Mouse (Mus musculus): ENCODE results near the gene Hoxc4. TPM values are rescaled to one million over a fixed set of nuclear protein-coding genes. Genes with fewer than 3 reads are reported as not detected.

Hoxc4 gene
- polyA plus RNA-seq, 1 experiment from 2014 or later = not detected

- no peaks in the 10 kb centered on the region for H3K36me3 ChIP-seq (ENCODE audit: control insufficient read depth, insufficient read depth, low read length)
- no peak overlapping the region for H3K4me3 ChIP-seq (ENCODE audit: low read depth, low read length)
- H3K27ac ChIP-seq (ENCODE audit: low read length) = no peak overlapping the region
- no peaks in the 10 kb centered on the region for H3K9me3 ChIP-seq (replicated peaks; ENCODE audit: control insufficient read depth, low read length, poor library complexity, severe bottlenecking)
- H3K9ac ChIP-seq (ENCODE audit: low read depth, low read length) = no peak overlapping the region
- no peaks in the 10 kb centered on the region for H3K4me1 ChIP-seq (ENCODE audit: control insufficient read depth, insufficient read depth, low read length)
- WGBS = 69% methylated on average over 2 of the region's 2 CpGs
- H3K27me3 ChIP-seq (ENCODE audit: control insufficient read depth, insufficient read depth, low read depth, low read length) = peaks cover 17% of the 10 kb centered on the region
- no peak for ATAC-seq
- no peak overlapping the region for H3K4me2 ChIP-seq (ENCODE audit: low read length)
Observed at GRCm38 (mm10) chr15:103077673-103078072, 58.9 kb downstream of the Hoxc4 start.

- ATAC-seq = no peak
- H3K27me3 ChIP-seq (ENCODE audit: control insufficient read depth, insufficient read depth, low read depth, low read length) = peaks cover 50% of the 10 kb centered on the region
Observed at GRCm38 (mm10) chr15:103082622-103083021, 63.9 kb downstream of the Hoxc4 start.

GRCm38 (mm10) chr15:103083598-103083997 is 64.9 kb downstream of the Hoxc4 start:
- Histone ChIP-seq H3K27me3 (ENCODE audit: control insufficient read depth, insufficient read depth, low read depth, low read length) (peaks cover 59% of the 10 kb centered on the region), H3K9ac (ENCODE audit: low read depth, low read length) (no peak overlapping the region), H3K4me2 (ENCODE audit: low read length) (no peak overlapping the region), H3K4me3 (ENCODE audit: low read depth, low read length) (no peak overlapping the region), H3K9me3 (replicated peaks; ENCODE audit: control insufficient read depth, low read length, poor library complexity, severe bottlenecking) (no peaks in the 10 kb centered on the region), H3K27ac (ENCODE audit: low read length) (no peak overlapping the region), H3K4me1 (ENCODE audit: control insufficient read depth, insufficient read depth, low read length) (peaks cover 16% of the 10 kb centered on the region), H3K36me3 (ENCODE audit: control insufficient read depth, insufficient read depth, low read length) (no peaks in the 10 kb centered on the region)
- ATAC-seq = no peak
- 94% methylated on average over 1 of the region's 1 CpGs for WGBS

More at GRCm38 (mm10) chr15:103082622-103083021, 63.9 kb downstream of the Hoxc4 start:
- Histone ChIP-seq H3K27ac (ENCODE audit: low read length) (no peak overlapping the region), H3K4me3 (ENCODE audit: low read depth, low read length) (no peak overlapping the region), H3K36me3 (ENCODE audit: control insufficient read depth, insufficient read depth, low read length) (no peaks in the 10 kb centered on the region), H3K4me2 (ENCODE audit: low read length) (no peak overlapping the region), H3K4me1 (ENCODE audit: control insufficient read depth, insufficient read depth, low read length) (peaks cover 16% of the 10 kb centered on the region), H3K9ac (ENCODE audit: low read depth, low read length) (no peak overlapping the region), H3K9me3 (replicated peaks; ENCODE audit: control insufficient read depth, low read length, poor library complexity, severe bottlenecking) (no peaks in the 10 kb centered on the region)
- 59% methylated on average over 4 of the region's 4 CpGs for WGBS

GRCm38 (mm10) chr15:103084944-103085343 is 66.2 kb downstream of the Hoxc4 start:
- H3K9me3 ChIP-seq (replicated peaks; ENCODE audit: control insufficient read depth, low read length, poor library complexity, severe bottlenecking) = no peaks in the 10 kb centered on the region
- no peak for ATAC-seq
- 67% methylated on average over 1 of the region's 1 CpGs for WGBS

GRCm38 (mm10) chr15:103085831-103086671 is 67.3 kb downstream of the Hoxc4 start:
- ATAC-seq = peak; percentile 48; the same call in 1 of the 2 replicates
- Histone ChIP-seq H3K36me3 (ENCODE audit: control insufficient read depth, insufficient read depth, low read length) (no peaks in the 10 kb centered on the region), H3K27ac (ENCODE audit: low read length) (no peak overlapping the region), H3K9ac (ENCODE audit: low read depth, low read length) (peak overlapping the region; percentile 55), H3K4me3 (ENCODE audit: low read depth, low read length) (peak overlapping the region; percentile 31), H3K9me3 (replicated peaks; ENCODE audit: control insufficient read depth, low read length, poor library complexity, severe bottlenecking) (no peaks in the 10 kb centered on the region), H3K4me1 (ENCODE audit: control insufficient read depth, insufficient read depth, low read length) (peaks cover 16% of the 10 kb centered on the region), H3K4me2 (ENCODE audit: low read length) (peak overlapping the region; percentile 68), H3K27me3 (ENCODE audit: control insufficient read depth, insufficient read depth, low read depth, low read length) (peaks cover 80% of the 10 kb centered on the region)
- WGBS = 1% methylated on average over 61 of the region's 61 CpGs

More at GRCm38 (mm10) chr15:103084944-103085343, 66.2 kb downstream of the Hoxc4 start:
- peaks cover 16% of the 10 kb centered on the region for H3K4me1 ChIP-seq (ENCODE audit: control insufficient read depth, insufficient read depth, low read length)
- no peak overlapping the region for H3K4me3 ChIP-seq (ENCODE audit: low read depth, low read length)
- peaks cover 69% of the 10 kb centered on the region for H3K27me3 ChIP-seq (ENCODE audit: control insufficient read depth, insufficient read depth, low read depth, low read length)
- H3K36me3 ChIP-seq (ENCODE audit: control insufficient read depth, insufficient read depth, low read length) = no peaks in the 10 kb centered on the region
- H3K27ac ChIP-seq (ENCODE audit: low read length) = no peak overlapping the region
- no peak overlapping the region for H3K4me2 ChIP-seq (ENCODE audit: low read length)
- H3K9ac ChIP-seq (ENCODE audit: low read depth, low read length) = no peak overlapping the region

MicroRNA genes within 50 kb of the gene (microRNA counts, 519-probe panel; counts per million panel counts)
- microRNA mmu-miR-615-3p = 386 counts per million, percentile 18 among the panel's probes with 10 or more counts
- microRNA mmu-miR-615-5p = 386 counts per million, percentile 18 among the panel's probes with 10 or more counts

Small RNAs within 50 kb of the gene (microRNA-seq; reads per million reads assigned to microRNA genes)
- gene Mir196a-2 (1.2 reads per million), gene Mir615 (34.5 reads per million, percentile 42 among the genes with 10 or more reads in this experiment)

Other genes with a start within 250 kb of the Hoxc4 start
- gene Hoxc13, start 97.8 kb upstream of the Hoxc4 start, polyA plus RNA-seq (2015; fragmentation: Nextera tagmentation; extraction: Ambion mirVana) = not detected in 2 replicates
- not detected in 2 replicates for gene Hoxc12, start 82.2 kb upstream of the Hoxc4 start, polyA plus RNA-seq (2015; fragmentation: Nextera tagmentation; extraction: Ambion mirVana)
- gene Hoxc11, start 64.5 kb upstream of the Hoxc4 start, polyA plus RNA-seq (2015; fragmentation: Nextera tagmentation; extraction: Ambion mirVana) = not detected in 2 replicates
- not detected in 2 replicates for gene Hoxc10, start 52.1 kb upstream of the Hoxc4 start, polyA plus RNA-seq (2015; fragmentation: Nextera tagmentation; extraction: Ambion mirVana)
- gene Hoxc5, start 51.5 kb upstream of the Hoxc4 start, polyA plus RNA-seq (2015; fragmentation: Nextera tagmentation; extraction: Ambion mirVana) = 0.22 TPM in 1 of 2 replicates, not detected in the other
- gene Hoxc9, start 42.5 kb upstream of the Hoxc4 start, polyA plus RNA-seq (2015; fragmentation: Nextera tagmentation; extraction: Ambion mirVana) = not detected in 2 replicates
- not detected in 2 replicates for gene Hoxc8, start 28.3 kb upstream of the Hoxc4 start, polyA plus RNA-seq (2015; fragmentation: Nextera tagmentation; extraction: Ambion mirVana)
- not detected in 2 replicates for gene Hoxc6, start 20.7 kb upstream of the Hoxc4 start, polyA plus RNA-seq (2015; fragmentation: Nextera tagmentation; extraction: Ambion mirVana)
- 24.3 and 25.5 TPM in 2 replicates for gene Smug1, start 148.2 kb downstream of the Hoxc4 start, polyA plus RNA-seq (2015; fragmentation: Nextera tagmentation; extraction: Ambion mirVana)
- gene Cbx5, start 220.9 kb downstream of the Hoxc4 start, polyA plus RNA-seq (2015; fragmentation: Nextera tagmentation; extraction: Ambion mirVana) = 139 and 151 TPM in 2 replicates
- 630 and 680 TPM in 2 replicates for gene Hnrnpa1, start 221.5 kb downstream of the Hoxc4 start, polyA plus RNA-seq (2015; fragmentation: Nextera tagmentation; extraction: Ambion mirVana)
- gene Nfe2, start 239.5 kb downstream of the Hoxc4 start, polyA plus RNA-seq (2015; fragmentation: Nextera tagmentation; extraction: Ambion mirVana) = 0.52 and 0.68 TPM in 2 replicates